Mouse (Mus musculus): ENCODE measurements around the gene Cfap157.

The Cfap157 gene

GRCm38 (mm10) chr2:32784048-32784681 is at the start of gene Cfap157:
Gene Cfap157 (minus strand): TSS chr2:32784428.
- no peak for DNase-seq (ENCODE audit: low spot score in 2 of 2)

- DNase-seq (ENCODE audit: low spot score in 2 of 2) = no peak
Observed at GRCm38 (mm10) chr2:32828979-32829676, 44.9 kb upstream of the Cfap157 start.

DNA sequence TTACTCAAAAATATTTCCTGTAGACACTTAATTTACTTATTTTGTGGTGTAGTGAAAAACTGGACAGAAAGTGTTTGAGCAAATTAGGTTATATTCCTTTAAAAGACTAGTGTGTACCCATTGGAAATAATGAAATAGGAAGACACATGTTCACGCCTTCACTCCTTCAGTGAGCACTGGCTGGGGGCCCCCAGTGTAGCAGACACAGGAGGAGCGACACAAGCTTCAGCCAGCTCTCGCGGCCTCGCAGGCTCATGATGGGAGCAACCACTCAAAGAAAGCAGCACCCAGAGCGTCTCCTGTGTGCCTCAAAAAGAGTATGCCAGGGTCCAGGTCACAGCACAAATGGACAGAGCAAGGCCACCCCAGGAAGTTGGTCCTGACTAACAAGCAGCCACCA is 41.6 kb upstream of the Cfap157 start:
- no peak for DNase-seq (ENCODE audit: low spot score in 2 of 2)

DNA sequence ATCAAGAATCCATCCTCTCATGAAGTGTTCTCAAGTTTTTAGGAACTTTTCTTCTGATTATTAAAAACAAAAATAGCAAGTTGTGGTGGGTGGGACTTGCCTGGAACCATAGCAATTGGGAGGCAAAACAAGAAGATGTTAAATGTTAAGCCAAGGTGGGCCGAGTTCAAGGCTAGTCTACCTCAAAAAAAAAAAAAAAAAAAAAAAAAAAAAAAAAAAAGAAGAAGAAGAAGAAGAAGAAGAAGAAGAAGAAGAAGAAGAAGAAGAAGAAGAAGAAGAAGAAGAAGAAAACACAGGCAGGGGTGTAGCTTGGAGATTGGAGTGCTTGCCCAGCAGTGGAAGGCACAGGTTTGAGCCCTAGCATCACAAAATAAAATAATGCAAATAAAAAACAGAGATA is 40.5 kb upstream of the Cfap157 start:
- no peak for DNase-seq (ENCODE audit: low spot score in 2 of 2)

DNA sequence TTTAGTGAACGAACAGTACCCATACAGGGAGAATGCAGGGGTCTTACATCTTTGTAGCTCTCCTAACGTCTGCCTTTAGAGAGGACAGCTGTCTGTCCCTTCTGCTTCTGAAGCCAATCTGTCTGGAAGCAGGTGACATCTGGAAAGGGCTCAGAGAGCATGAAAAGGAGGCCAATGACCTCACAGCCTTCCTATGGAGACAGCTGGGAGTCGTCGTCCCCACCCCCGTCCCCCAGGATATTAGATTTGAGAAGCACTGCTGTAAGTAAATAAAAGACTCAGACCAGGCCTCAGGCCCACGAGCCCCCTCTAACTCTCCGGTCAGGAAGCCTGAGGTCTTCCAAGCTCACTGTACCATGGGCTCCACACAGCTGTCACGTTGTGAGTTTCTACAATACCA is 40.0 kb upstream of the Cfap157 start:
- no peak for DNase-seq (ENCODE audit: low spot score in 2 of 2)

GRCm38 (mm10) chr2:32823579-32824154 is 39.4 kb upstream of the Cfap157 start:
- no peak for DNase-seq (ENCODE audit: low spot score in 2 of 2)

DNA sequence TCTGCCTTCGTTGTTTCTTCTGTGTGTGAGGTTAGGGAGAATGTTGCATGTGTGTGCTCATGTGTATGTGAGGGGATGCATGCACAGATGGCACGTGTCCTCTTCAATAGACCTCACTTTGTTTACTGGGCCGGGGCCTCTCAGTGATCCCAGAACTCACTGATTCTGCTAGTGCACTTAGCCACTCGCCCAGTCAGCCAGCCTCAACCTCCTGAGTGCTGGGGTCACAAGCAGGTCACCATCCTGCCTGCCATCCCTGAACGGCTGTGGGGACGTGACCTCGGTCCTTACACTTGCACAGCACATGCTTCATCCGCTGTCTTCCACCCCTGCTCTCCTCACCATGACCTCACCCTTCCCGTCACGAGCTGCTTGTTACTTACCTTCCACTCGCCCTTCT is 38.9 kb upstream of the Cfap157 start:
- DNase-seq (ENCODE audit: low spot score in 2 of 2) = no peak

DNA sequence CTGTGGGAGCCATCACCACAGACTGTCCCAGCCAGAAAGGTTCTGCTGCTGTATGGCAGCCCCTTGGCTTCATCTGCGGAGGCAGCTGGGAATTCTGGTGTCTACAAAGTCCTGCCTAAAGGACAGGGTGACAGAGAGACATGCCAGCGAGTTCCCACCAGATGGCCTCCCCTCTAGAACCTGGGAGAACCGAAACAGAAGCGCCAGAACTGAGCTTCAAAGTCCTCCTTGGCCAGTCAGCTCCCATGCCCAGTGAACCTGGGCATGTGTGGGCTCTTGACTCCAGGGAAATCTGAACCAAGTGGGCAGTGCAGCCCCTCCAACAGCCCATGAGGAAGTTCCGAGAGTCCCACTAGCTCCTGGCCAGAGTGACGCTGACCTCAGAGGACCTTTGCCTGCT is 38.4 kb upstream of the Cfap157 start:
- no peak for DNase-seq (ENCODE audit: low spot score in 2 of 2)

GRCm38 (mm10) chr2:32821041-32821802 is 37.0 kb upstream of the Cfap157 start:
- no peak for DNase-seq (ENCODE audit: low spot score in 2 of 2)

GRCm38 (mm10) chr2:32818208-32818607 is 34.0 kb upstream of the Cfap157 start:
- no peak for DNase-seq (ENCODE audit: low spot score in 2 of 2)

DNA sequence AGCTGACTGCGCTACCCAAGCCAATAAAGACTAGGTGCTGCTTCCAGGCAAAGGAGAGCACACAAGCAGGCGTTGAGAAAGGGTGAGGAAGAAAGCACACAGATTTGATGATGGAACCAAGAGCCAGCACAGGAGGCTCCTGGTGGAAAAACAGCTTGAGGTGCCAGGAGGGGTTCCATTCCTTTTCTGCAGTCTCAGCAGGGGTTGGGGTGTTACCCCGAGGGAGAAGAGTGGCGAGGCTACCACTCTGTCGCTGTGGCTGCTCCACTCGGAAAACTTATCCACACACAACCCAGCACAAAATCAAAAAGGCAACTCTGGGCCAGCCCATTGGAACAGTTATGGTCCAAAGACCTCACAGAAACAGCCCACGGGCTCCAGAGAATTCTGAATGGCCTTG is 33.4 kb upstream of the Cfap157 start:
- DNase-seq (ENCODE audit: low spot score in 2 of 2) = no peak

DNA sequence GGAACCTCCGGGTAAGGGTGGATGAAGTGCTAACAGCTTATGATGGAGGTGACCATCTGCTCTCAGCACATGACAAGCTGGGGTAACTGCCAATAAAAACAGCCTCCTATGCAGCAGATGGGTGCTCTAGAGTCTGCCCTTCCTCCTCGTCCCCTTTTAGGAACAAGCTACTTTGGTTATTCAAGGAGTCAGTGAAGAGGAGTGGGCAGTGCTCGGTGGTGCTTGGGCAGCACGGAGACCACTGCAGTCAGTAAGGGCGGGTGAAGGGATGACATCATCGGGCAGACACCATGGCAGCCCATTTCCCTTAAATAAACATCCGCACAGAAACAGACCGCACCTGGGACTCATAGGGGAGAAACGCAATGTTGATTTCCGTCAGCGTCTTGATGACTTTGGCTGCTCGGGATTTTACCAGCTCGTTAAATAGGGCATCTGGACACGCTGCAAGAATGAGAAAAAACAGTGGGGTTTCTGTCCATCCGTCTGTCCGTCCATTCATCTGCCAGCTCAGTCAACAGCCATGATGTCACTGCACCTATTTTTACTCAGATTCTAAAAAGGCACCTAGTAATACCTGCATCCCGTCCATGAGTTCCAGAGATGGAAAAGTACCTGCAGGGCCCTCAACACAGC is 32.8 kb upstream of the Cfap157 start:
- no peak for DNase-seq (ENCODE audit: low spot score in 2 of 2)

DNA sequence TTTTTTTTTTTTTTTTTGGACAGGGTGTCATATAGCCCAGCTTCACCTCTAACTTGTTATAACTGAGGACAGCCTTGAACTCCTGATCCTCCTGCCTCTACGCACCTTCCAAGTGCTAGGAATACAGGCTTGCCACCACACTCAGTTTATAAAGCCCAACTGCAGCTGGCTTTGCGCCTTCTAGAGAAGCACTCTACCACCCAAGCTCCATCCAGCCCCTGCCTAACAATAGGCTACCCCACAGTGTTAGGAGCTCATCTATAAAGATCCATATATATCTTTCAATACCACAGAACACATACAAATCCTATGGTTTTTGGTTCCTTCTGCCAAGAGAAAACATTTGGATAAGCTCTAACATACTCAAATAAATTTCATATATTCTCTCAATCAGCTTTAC is 32.3 kb upstream of the Cfap157 start:
- no peak for DNase-seq (ENCODE audit: low spot score in 2 of 2)

GRCm38 (mm10) chr2:32811959-32812358 is 27.7 kb upstream of the Cfap157 start:
- no peak for DNase-seq (ENCODE audit: low spot score in 2 of 2)

- DNase-seq (ENCODE audit: low spot score in 2 of 2) = no peak
Observed at GRCm38 (mm10) chr2:32808816-32809566, 24.8 kb upstream of the Cfap157 start.

- DNase-seq (ENCODE audit: low spot score in 2 of 2) = no peak
Observed at GRCm38 (mm10) chr2:32798251-32798962, 14.2 kb upstream of the Cfap157 start.

- DNase-seq (ENCODE audit: low spot score in 2 of 2) = no peak
Observed at GRCm38 (mm10) chr2:32795748-32796418, 11.7 kb upstream of the Cfap157 start.

GRCm38 (mm10) chr2:32791297-32791696 is 7.1 kb upstream of the Cfap157 start:
- peak in 1 of 2 experiments; percentile 70 for DNase-seq (ENCODE audit: low spot score in 2 of 2)

DNA sequence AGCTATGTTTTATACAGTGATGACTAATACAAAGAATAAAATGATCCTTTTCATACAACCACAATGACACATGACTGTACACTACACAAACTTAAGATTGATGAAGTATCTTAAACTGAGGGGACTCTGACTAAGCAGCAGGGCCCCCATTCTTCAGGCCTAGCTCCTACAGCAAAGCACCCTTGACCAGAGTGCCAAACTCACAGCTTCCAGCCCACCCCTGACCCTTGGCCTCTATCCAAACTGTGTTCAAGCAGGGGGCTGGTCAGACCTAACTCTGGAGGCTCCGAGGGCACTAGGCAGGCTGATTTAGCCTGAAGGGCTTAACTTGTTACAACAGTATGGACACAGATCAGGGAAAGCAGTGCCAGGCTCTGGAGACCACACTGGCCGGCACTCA is 4.4 kb upstream of the Cfap157 start:
- no peak for DNase-seq (ENCODE audit: low spot score in 2 of 2)

DNA sequence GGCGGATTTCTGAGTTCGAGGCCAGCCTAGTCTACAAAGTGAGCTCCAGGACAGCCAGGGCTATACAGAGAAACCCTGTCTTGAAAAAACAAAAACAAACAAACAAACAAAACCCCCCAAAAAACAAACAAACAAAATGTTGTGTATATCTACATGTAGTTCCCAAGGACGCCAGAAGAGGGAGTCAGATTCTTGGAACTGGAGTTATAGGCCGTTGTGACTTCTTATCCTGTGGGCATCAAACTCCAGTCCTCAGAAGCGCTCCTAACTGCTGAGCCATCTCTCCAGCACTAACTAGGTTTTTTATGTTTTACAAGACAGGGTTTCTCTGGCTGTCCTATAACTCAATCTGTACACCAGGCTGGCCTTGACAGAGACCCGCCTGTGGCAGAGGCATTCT is 2.9 kb upstream of the Cfap157 start:
- DNase-seq (ENCODE audit: low spot score in 2 of 2) = no peak
